ENCODE assay signal across 8 mouse cellular contexts in genomic region chr9:100642186-100642839, GRCm38 (mm10). TPM values are rescaled to one million over a fixed set of nuclear protein-coding genes. Genes with fewer than 3 reads are reported as not detected.
DNase-seq lines count a peak whose midpoint lies in the region; ATAC-seq and TF ChIP-seq lines count a peak whose summit lies in the region.

No protein-coding gene starts in this region.

- WGBS in heart, postnatal 0 days, result under 1% methylated on average over 16 of the region's 16 CpGs
- WGBS in limb, embryonic 15.5 days, result 2% methylated on average over 16 of the region's 16 CpGs
- WGBS in stomach, embryonic 16.5 days, result 1% methylated on average over 16 of the region's 16 CpGs

- DNase-seq in layer of hippocampus, adult 18-20 months (ENCODE audit: low spot score in 2 of 2), result peak; percentile 4 to 26
- no peak for DNase-seq in layer of hippocampus, adult 11-12 months (ENCODE audit: low spot score)
- DNase-seq in cerebellum, adult 8-10 months, result peak; percentile 45
- peak; percentile 62 for DNase-seq in heart, postnatal 0 days (ENCODE audit: low spot score)
- DNase-seq in natural killer cell, adult 2 months (ENCODE audit: low spot score in 2 of 2), result no peak

- no peaks in the 10 kb centered on the region for H3K36me3 ChIP-seq in C2C12 (ENCODE audit: control insufficient read depth, insufficient read depth)
- no peaks in the 10 kb centered on the region for H3K36me3 ChIP-seq in heart, postnatal 0 days (replicated peaks; ENCODE audit: control insufficient read depth, insufficient read depth, low read length)
- H3K36me3 ChIP-seq in limb, embryonic 15.5 days, result no peaks in the 10 kb centered on the region
- no peaks in the 10 kb centered on the region for H3K36me3 ChIP-seq in stomach, embryonic 16.5 days (ENCODE audit: control insufficient read depth, insufficient read depth, low read length)

- TF ChIP-seq CTCF in C2C12 (IDR thresholded peaks at IDR 0.05; ENCODE audit: control insufficient read depth, insufficient read depth, insufficient read length), result no peak
- TF ChIP-seq CTCF in heart, postnatal 0 days (IDR thresholded peaks at IDR 0.05; ENCODE audit: low read depth), result no peak

- ATAC-seq in heart, postnatal 0 days (ENCODE audit: insufficient read depth, low read depth), result no peak
- no peak for ATAC-seq in limb, embryonic 15.5 days (ENCODE audit: insufficient number of reproducible peaks, low FRiP score, low TSS enrichment, low read depth)
- ATAC-seq in stomach, embryonic 16.5 days (ENCODE audit: insufficient read depth, low FRiP score), result no peak

- H3K4me1 ChIP-seq in heart, postnatal 0 days (ENCODE audit: control insufficient read depth, insufficient read depth), result peaks cover 15% of the 10 kb centered on the region; the same call in 1 of the 2 replicates
- H3K4me1 ChIP-seq in limb, embryonic 15.5 days, result peaks cover 5% of the 10 kb centered on the region
- peaks cover 10% of the 10 kb centered on the region; the same call in 1 of the 2 replicates for H3K4me1 ChIP-seq in stomach, embryonic 16.5 days (ENCODE audit: control insufficient read depth, insufficient read depth, low read length)

- no peak for TF ChIP-seq EP300 in heart, postnatal 0 days (IDR thresholded peaks at IDR 0.05; ENCODE audit: low read depth)

- peak overlapping the region; percentile 99 for H3K27ac ChIP-seq in heart, postnatal 0 days (ENCODE audit: low read depth)
- peak overlapping the region; percentile 98 for H3K27ac ChIP-seq in limb, embryonic 15.5 days
- H3K27ac ChIP-seq in stomach, embryonic 16.5 days (ENCODE audit: low read length), result peak overlapping the region; percentile 98

- H3K79me3 ChIP-seq in C2C12 (ENCODE audit: low read depth), result peaks cover 31% of the 10 kb centered on the region

- H3K9me3 ChIP-seq in heart, postnatal 0 days (replicated peaks; ENCODE audit: control insufficient read depth, low read length), result no peaks in the 10 kb centered on the region
- no peaks in the 10 kb centered on the region for H3K9me3 ChIP-seq in limb, embryonic 15.5 days
- H3K9me3 ChIP-seq in stomach, embryonic 16.5 days (replicated peaks; ENCODE audit: control insufficient read depth, low read length), result no peaks in the 10 kb centered on the region

- peaks cover 34% of the 10 kb centered on the region for H3K79me2 ChIP-seq in C2C12 (ENCODE audit: control insufficient read depth, insufficient read depth)

- peak overlapping the region; percentile 69 for H3K9ac ChIP-seq in heart, postnatal 0 days (replicated peaks; ENCODE audit: low read depth, low read length)
- H3K9ac ChIP-seq in limb, embryonic 15.5 days, result peak overlapping the region; percentile 44
- H3K9ac ChIP-seq in stomach, embryonic 16.5 days (ENCODE audit: low read length), result peak overlapping the region; percentile 80

- H3K4me2 ChIP-seq in heart, postnatal 0 days (ENCODE audit: low read depth, low read length), result peak overlapping the region; percentile 66
- H3K4me2 ChIP-seq in limb, embryonic 15.5 days, result peak overlapping the region; percentile 66
- H3K4me2 ChIP-seq in stomach, embryonic 16.5 days (ENCODE audit: low read depth, low read length), result peak overlapping the region; percentile 53

- H3K4me3 ChIP-seq in C2C12 (ENCODE audit: insufficient read depth, poor library complexity, severe bottlenecking), result peak overlapping the region; percentile 50
- H3K4me3 ChIP-seq in heart, postnatal 0 days (ENCODE audit: low read depth, low read length), result peak overlapping the region; percentile 83
- peak overlapping the region; percentile 63 for H3K4me3 ChIP-seq in limb, embryonic 15.5 days
- H3K4me3 ChIP-seq in stomach, embryonic 16.5 days (replicated peaks; ENCODE audit: low read length), result peak overlapping the region; percentile 83

- H3K27me3 ChIP-seq in C2C12 (ENCODE audit: control insufficient read depth, insufficient read depth, insufficient read length), result no peaks in the 10 kb centered on the region
- H3K27me3 ChIP-seq in heart, postnatal 0 days (ENCODE audit: control insufficient read depth, insufficient read depth, low read length), result no peaks in the 10 kb centered on the region
- H3K27me3 ChIP-seq in limb, embryonic 15.5 days, result no peaks in the 10 kb centered on the region
- no peaks in the 10 kb centered on the region for H3K27me3 ChIP-seq in stomach, embryonic 16.5 days (ENCODE audit: control insufficient read depth, insufficient read depth, low read length)

- peak overlapping the region; percentile 77 for H3ac ChIP-seq in C2C12 (ENCODE audit: control insufficient read depth, insufficient read length, low read depth)

TF ChIP-seq in C2C12, 6 proteins besides CTCF, POLR2A, EP300 and RAD21:
- TF ChIP-seq CEBPB (IDR thresholded peaks at IDR 0.05; ENCODE audit: low read depth) (no peak), MYOD1 (IDR thresholded peaks at IDR 0.05; ENCODE audit: control insufficient read depth, insufficient read length, low read depth) (peak; percentile 91), MYOG (IDR thresholded peaks at IDR 0.05; ENCODE audit: control insufficient read depth, extremely low read depth, insufficient read length) (no peak), USF1 (IDR thresholded peaks at IDR 0.05; ENCODE audit: low read depth) (no peak), FOSL1 (IDR thresholded peaks at IDR 0.05; ENCODE audit: insufficient read depth, low read length, poor library complexity, severe bottlenecking) (no peak), MAX (IDR thresholded peaks at IDR 0.05) (no peak)
TF ChIP-seq in C2C12: peak in this region for 1.

RNA-seq across cellular contexts. Expression of gene Stag1, which starts 44.7 kb away (rescaled TPM):
- 10 to 100 TPM; 64.9 to 68.0 TPM for total RNA-seq in layer of hippocampus, adult 18-20 months (2021)
- 6.6 TPM for polyA plus RNA-seq in C2C12 (2012; fragmentation: generic; extraction: Trizol)
- 17.9 and 30.7 TPM in 2 replicates for total RNA-seq in heart, postnatal 0 days (2014; rRNA removed; ENCODE audit: low replicate concordance)
- polyA plus RNA-seq in heart, postnatal 0 days (2015; fragmentation: Nextera tagmentation; extraction: Ambion mirVana), result 24.0 and 24.9 TPM in 2 replicates
- 37.9 and 46.2 TPM in 2 replicates for polyA plus RNA-seq in limb, embryonic 15.5 days (2015; fragmentation: Nextera tagmentation; extraction: Ambion mirVana)
- 31.9 and 35.7 TPM in 2 replicates for polyA plus RNA-seq in stomach, embryonic 16.5 days (2015; fragmentation: Nextera tagmentation; extraction: Ambion mirVana)

Comparison
In these comparisons a context has a peak if more than half of its experiments do, and no peak if none do; other contexts are left out.
1. DNase-seq: peak in layer of hippocampus, adult 18-20 months (2 of 2), cerebellum, adult 8-10 months (single experiment) and heart, postnatal 0 days (single experiment); none in layer of hippocampus, adult 11-12 months (single experiment) and natural killer cell, adult 2 months (0 of 2).
2. Peak in every context shown above with its lines, with median percentiles within 50 percentile points of each other: H3K4me3 ChIP-seq, H3K27ac ChIP-seq, H3K4me2 ChIP-seq and H3K9ac ChIP-seq.